Mouse (Mus musculus) urinary bladder, postnatal 25 days (tissue): ENCODE data around the gene Zc3h10.
A peak's percentile ranks its signal among the peaks of the same experiment; 100 is the strongest.
"Not testable (repeated sequence)": the region's sequence is repeated elsewhere in the genome, so short reads cannot be mapped to it uniquely, and the experiment has no call there.

Experiments used
- DNase-seq: peaks from one replicate; pipeline ENCODE4 v3.0.0; 2022; ENCODE audit warnings: low spot score

Gene Zc3h10

DNA sequence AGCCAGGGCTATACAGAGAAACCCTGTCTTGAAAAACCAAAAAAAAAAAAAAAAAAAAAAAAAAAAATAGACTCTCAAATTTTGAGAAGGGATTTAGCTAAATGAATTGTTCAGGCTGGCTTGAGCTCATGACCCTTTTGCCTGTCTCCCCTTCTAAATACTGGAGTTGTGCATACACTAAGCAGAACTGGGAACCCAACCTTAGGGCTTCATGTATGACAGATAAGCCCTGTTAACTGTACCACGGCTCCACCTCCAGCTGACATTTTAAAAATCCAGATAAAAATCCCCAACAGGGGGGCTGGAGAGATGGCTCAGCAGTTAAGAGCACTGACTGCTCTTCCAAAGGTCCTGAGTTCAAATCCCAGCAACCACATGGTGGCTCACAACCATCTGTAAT, 8.0 kb upstream of the Zc3h10 start:
- DNase-seq = not testable (repeated sequence)

DNA sequence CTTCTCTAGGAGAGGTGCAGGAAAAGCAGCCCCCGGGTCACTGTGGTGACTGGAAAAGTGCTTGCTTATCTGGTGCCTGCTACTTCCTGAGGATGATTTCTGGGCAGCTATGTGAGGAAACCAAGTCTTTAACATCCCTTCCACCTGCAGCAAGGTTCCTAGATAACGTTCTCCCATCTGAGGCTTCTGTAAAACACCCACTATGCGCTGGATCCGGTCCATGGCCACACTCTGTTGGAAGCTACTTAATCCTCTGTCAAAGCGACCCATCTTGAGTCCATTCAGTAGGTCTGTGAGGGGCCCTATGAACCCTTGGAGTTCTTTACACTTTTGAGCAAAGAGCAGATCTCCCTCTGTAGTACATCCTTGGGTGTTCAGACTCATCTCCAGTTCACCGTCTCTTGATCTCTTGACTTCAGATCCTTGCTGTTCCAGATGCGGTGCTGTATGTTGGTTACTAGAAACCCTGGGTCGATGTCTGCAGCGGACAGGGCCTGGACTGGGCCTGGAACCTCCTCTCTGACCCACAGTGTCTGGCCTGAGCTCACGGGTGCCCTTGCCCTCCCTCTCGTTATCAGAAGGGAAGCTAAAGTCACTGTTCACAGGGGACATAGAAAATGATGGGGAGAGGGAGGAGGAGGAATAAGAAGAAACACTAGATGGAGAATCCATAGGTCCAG, 2.7 kb upstream of the Zc3h10 start:
- not testable (repeated sequence) for DNase-seq

DNA sequence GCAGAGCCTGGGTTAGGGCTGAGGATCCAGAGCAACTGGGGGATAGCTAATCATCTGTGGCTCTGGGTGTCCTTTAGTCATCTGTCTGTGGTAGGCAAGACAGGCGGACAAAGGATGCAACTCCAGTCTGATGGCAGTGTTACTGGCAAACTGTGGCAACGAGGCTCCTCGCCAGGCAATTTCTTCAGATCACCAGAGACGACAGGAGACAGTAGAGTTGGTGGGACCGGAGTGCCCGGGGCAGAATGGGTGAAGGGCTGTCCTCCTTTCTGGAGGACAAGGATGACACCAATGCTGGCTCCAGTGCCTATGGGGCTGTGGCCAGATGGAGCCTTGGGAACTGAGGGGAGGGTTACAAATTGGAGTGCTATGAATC, 2.1 kb upstream of the Zc3h10 start:
- DNase-seq = not testable (repeated sequence)

DNA sequence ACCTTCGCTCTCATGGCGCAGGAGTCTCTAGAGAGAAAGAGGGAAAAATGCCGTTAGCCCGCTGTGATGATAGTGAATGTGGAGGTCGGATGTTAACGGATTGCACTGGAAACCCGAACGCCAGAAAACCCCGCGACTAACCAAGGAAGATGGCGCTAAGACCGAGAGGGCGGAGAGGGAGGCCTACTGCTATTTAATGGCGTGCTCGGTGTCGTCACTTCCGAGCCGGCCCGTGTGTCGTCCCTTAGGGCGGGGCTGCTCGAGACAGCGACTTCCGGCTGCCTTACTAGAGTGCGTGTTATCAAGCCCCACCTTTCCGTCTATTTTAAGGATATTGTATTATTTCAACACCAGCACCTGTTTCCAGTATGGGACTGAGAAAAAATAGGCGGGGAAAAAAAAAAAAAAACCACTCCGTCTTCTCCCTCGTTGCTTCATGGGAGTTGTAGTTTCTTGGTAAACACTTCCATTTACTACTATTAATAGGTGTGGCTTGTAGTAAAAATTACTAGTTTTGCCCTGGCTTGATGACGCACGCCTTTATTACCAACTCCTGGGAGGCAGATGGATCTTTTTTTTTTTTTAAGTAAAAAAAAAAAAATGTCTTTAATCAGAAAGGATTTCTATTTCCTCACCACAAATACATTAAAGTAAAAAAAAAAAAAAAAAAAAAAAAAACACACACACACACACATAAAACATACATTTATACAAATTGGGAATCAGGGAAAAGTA, 1.5 kb upstream of the Zc3h10 start, which contains the start of gene Rpl41:
Gene Rpl41, minus strand, starts transcription at position 359 of the 735 bp plus-strand sequence.
- DNase-seq = peak; percentile 83

DNA sequence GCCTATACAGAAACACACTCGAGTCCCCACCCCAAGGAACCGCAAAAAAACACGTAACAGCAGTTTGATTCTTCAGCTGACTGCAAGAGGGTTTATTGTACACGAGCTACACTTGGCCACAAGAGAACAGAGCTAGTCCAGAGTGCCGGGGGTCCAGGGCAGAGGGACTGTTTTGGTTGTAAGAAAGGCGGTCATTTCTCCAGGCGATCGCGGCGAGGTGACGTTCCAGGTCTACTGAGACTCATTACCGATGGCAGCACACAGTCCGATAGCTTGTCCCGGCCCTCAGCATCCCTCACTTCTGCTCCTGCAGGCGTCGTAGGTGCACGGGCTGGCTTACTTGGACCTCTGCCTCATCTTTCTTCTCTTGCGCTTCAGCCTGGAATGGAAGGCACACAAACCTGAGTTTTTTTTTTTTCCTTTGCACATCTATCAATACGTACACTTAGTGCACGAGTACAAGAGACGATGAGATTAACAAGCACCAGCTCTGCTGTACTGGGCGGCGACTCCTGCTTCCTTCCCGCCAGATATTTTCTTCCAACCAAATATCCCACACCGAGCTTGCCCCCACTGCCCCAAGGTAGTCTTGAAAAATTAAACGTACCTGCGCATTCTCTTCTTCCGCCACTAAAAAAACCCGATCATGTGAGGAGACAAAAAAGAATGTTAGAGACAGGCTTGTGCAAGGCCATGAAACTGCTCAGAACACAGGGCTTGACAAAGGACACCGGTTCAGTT, 647 bp upstream of the Zc3h10 start:
- not testable (repeated sequence) for DNase-seq

DNA sequence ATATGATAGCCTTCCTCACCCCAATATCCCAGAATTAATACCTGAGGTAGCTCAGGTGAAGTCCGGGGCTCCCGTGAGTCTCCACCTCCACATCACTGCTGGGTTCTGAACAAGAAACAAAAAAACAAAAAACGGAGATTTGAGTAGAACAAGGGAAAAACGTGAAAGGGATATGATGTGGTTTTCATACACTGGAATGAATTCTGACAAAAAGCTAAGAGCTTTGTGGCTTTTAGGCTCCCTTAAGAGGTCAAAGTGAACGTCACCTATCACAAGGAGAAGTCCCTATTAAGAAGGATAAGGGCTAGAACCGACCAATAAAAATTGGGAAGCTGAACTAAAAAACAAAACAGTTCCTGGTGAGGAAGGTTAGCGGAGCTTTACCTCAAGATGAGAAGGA, 787 bp downstream of the Zc3h10 start:
- no peak for DNase-seq

DNA sequence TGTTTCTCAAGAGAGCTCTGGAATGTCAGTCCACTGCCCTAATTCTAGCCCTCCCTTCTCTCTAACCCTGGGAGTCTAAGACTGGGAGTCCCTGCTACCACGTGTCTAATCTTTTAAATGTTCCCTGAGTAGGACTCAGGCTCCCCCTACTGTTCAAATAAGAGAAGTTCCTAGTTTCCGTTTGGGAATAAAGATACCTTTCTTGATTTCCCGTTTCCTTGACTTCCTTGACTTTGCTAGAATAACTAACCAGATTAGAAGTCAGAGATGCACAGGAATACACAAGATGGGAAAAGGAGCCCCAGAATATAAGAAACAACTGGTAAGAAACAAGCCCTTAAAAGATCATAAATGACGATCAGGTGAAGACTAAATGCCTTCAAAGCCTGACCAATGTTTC, 1.2 kb downstream of the Zc3h10 start:
- DNase-seq = no peak

DNA sequence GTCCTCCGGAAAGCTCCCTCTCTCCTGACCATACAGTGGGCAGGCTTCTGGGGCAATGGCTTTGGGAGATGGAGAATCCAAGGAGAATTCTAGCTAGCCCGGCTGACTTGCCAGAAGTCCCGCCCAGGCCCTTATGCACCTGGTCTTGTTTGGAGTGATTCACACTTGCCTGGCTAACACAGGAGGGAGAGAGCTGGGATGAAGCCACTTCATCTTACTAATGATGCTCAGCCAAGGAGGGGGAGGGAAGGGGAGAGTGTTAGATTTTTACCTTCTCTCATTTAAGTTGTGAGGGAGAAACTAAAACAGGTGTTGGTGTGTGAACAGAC, 2.0 kb downstream of the Zc3h10 start:
- no peak for DNase-seq

DNA sequence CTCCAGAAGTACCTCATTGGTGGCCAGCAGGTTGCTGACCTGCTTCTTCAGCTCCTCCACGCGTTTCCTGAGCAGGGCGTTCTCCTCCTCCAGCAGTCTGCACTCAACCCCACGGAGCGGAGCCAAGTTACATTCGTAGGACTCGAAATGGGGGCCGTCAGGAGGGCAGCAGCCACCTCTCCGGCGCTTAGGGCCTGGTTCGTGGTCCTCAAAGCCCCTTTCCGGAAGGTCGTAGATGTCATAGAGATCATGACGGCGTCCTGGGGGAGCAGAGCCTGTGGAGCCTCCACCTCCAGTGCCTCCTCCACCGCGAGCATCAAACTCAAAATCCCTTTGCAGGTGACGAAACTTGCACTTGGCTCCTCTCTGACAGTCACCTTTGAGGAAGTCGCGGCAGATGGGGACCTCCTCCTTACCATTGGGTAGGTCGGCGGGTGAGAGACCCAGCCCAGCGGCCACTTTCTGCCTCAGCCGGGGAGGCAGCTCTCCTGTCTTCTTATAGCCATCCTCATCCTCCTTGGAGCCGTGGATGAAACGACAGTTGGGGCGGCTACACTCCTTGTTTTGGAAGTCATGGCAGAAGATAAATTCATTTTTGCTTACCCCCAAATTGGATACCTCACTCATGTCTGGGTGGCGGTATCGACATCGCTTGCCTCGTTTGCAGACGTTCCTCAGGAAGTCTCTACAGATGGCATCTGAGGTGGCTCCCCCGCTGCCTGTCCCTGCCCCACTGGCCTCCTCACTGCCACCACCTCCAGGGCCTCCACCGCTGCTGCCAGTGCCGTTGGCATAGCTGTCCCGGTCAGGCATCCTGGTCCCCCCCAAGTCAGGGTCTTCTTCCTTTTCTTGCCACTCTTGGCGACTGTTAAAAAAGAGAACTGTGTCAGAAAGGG, 2.7 kb downstream of the Zc3h10 start:
- no peak for DNase-seq

DNA sequence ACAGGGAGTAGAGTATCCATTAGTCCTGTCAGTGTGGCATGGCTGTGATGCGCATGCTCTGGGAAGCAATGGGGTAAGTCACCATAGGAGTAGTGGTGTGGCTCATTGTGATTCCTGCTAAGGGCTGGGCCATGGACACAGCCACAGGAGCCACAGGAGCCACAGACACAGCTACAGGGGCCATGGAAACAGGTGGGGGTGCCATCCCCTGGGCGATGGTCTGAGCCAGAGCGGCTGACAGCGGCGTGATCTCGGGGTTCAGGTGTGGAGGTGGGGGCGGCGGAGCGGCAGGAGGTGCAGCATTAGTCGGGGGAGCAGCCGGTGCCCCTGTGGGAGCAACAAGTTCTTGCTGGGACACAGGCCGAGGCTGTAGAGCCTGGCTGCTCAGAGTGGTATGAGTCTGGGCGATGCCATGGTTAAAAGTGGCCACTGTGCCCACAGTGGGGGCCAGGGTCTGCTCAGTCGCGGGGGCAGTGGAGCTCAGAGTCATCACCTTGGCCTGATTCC, 3.4 kb downstream of the Zc3h10 start:
- DNase-seq = no peak

DNA sequence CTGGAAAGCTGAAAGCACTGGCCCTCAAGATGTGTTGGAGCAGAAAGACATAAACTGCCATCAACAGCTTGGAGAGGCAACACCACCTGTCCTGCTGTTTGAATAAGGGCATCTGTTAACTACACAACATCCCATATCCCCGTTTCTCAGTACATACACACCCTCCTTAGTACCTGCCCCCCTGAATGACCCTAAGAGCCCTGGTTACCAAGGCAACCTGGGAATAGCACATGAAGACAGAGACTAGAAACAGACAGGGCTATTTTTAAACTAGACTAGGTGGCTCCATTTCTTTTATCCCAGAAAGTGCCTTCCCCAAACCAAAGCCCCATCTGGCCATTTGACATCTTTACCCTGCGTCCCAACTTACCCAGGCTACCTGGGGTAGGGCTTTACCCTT, 4.5 kb downstream of the Zc3h10 start:
- DNase-seq = no peak

DNA sequence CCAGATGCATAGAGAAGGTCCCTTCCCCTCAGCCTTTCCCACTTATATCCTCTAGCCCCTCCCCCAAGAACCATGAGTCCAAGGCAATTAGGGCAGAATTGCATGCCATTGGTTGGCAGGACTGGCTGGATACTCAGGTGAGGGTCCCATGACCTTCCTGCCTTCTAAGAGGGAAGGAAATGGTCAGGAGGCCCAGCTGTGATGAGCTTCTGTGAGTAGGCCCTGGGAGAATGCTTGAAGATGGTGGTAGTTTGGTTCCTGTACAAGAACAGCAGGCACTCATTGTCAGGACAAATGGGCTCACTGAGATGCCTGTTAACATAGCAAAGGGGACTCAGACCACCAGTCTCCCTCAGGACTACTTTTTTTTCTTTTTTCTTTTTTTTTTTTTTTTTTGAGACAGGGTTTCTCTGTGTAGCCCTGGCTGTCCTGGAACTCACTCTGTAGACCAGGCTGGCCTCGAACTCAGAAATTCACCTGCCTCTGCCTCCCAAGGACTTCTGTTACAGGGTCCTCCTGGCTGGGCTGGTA, 9.2 kb downstream of the Zc3h10 start:
- no peak for DNase-seq

DNA sequence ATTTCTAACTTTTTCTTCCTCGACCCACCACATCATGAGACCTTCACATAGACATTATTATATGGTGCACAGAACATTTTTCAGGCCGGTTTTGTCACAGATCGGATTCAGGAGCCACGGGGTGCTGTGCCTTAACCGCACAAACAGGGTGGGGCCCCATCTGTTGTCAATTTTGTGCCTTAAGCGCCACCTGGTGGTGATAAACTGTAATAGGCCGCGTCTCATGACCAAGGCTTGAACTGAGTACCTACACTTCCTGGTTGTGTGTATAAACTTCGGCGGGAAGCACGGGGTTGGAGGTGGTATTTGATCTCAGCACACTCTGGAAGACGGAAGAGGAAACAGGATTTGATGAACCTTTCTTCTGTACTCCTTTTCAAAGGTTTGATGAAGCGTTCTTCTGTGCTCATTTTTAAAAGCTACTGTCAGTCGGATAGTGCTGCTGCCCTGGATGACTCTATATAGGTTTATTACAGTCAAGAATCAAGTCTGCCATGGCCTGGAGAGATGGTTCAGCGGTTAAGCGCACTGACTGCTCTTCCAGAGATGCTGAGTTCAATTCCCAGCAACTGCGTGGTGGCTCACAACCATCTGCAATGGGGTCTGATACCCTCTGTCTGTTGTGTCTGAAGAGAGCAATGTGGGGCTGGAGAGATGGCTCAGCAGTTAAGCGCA, 11.2 kb downstream of the Zc3h10 start:
- DNase-seq = peak; percentile 83

DNA sequence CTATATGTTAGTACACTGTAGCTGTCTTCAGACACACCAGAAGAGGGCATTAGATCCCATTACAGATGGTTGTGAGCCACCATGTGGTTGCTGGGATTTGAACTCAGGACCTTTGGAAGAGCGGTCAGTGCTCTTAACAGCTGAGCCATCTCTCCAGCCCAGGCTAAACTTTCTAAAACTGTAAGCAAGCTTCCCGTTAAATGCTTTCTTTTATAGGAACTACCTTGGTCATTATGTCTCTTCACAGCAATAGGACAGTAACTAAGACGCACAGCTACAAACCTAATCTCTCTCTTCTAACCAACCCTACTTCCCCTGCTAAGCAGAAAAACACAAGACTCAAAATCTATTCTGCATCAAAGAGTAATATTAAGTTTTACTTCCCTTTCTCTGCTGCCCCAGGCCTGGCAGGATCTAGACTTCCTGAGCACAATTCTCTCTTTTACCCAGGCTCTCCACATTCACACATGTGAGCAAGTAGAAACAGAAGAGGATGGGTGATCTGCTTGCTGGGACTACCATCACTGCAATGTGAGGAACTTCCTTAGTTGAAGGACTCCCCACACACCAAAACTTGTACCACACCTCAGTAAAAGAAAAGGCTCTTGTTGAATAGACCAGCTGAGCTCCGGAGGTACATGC, 11.8 kb downstream of the Zc3h10 start:
- no peak for DNase-seq

DNA sequence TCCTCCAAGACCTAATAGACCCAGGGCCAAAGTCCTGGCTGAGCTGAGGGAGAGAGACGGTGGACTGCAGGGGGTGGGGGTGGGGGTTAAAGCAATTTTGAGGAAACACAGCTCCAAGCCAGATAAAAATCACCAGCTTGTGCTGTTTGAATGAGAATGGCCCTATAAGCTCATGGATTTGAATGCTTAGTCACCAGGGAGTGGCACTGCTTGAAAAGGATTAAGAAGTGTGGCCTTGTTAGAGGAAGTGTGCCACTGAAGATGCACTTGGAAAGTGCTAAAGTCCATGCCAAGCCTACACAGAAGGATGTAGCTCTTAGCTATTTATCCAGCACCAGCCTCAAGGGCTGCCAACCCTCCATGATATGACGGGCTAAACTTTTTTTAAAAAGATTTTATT, 12.4 kb downstream of the Zc3h10 start:
- no peak for DNase-seq

DNA sequence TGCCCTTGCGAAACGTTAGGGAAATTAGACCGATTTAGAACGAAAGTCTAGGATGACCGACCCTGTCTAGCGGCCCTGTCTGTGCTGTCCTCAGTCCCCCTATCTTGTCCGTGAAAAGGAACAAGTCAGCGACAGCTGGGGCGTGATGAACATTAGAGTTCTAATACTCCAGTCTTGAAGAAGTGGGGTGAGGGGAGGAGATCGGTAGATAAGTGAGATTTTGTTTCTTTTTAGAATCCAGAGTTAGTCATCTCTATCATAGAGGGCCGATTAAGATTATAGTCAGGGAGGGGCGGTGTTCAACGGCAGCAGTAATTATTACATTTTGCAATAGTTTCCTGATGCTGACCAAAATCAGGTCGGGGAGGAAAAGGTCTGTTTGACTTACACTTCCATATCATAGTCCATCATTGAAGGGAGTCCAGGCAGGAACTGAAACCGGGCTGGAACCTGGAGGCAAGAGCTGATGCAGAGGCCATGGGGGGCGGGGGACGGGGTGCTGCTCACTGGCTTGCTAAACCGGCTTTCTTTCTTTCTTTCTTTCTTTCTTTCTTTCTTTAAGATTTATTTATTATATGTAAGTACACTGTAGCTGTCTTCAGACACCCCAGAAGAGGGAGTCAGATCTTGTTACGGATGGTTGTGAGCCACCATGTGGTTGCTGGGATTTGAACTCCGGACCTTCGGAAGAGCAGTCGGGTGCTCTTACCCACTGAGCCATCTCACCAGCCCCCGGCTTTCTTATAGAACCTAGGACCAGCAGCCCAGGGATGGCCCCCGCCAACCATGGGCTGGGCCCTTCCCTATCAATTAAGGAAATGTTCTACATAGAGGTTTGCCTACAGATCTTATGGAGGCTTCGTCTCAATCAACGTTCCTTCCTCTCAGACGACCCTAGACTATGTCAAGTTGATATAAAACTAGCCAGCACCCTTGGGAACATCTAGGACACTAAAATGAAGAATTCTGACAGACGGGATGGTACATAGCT, 20.9 kb downstream of the Zc3h10 start:
- DNase-seq = no peak

DNA sequence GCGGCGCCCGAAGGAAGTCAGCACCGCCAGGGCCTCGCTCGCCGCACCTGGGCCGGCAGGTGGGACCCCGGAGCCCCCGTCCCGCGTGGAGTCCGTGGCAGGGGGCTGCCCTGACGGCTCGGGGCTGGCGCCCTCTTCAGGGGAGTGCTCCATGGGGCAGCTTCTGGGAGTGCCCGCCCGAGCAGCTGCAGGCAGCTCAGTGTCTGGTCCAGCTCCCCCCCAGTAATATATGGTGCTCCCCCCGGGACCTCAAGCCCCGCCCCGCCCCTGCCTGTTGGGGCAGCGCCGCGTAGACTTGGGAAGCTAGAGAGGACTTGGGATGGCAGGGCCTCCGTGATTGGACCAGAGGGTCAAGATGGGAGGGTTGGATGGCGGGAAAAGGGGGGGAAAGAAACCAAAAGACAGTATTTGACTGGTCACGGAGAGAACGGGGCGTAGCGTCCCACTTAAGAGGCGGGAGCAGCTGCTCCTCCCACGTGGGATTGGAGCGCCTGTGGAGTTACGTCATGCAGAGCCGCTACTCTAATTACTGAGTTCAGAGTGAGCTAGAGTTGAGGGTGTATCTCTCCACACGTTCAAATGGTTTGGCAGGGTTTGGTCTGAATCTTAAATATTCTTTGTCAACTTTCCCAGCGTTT, 21.8 kb downstream of the Zc3h10 start, which contains the start of gene Esyt1:
Gene Esyt1, minus strand, starts transcription at position 201 of the 638 bp plus-strand sequence.
- peak; percentile 79 for DNase-seq

DNA sequence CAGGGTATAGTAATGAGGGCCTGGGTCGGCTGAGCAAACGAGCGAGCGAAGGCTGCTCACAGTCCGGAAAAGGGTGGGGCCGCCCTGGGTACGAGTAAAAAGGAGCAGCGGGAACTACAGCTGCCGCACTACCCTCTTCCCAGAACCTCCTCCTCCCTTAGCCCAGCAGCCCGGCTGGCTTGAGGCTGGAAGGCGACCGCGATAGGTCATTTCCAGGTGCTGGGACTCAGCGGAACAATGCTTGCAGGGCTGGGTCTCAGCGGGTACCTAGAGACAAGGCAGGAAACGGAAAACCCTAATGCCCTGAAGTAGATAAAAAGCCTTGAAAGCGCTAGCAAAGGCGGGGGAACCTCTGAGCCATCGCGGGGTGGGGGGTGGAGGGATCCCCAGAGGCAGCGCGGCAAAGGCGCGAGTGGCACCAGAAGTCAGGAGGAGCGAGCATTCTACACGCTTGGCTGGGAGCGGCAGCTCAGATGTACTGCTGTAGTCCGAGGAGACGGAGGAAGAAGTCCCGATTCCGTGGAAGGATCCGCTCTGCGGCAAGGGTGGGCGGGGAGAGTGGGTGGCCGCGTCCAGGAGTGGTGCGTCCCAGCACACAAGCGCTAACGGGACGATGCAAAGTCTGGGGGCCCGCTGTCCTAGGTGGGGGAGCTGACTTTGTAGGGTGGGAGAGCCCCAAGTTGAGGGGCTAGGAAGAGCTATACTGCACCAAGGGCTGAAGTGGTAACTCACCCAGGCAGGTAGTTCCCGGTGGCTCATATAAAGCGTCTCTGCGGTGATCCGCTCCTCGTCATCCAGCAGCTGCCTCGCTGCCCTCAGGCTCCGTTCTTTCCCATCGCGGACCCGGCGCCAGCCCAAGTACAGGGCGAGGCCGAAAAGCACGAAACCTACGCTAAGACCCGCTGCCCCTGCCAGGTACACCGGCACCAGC, 22.6 kb downstream of the Zc3h10 start:
- no peak for DNase-seq
